Mouse (Mus musculus) spleen, postnatal 14 days (tissue): Measurements from ENCODE around the gene Lhx1.
A peak's percentile ranks its signal among the peaks of the same experiment; 100 is the strongest.

Source experiments
- DNase-seq, 2 experiments: peaks; one replicate each; pipeline ENCODE4 v3.0.0; 2021 to 2022; ENCODE audit warnings: low spot score in 2 of 2

Gene Lhx1

GRCm38 (mm10) chr11:84526451-84526850 is 1.1 kb upstream of the Lhx1 start:
- DNase-seq: no peak

- DNase-seq: no peak
Observed at GRCm38 (mm10) chr11:84524511-84525270, 644 bp downstream of the Lhx1 start.

- DNase-seq: no peak
Observed at GRCm38 (mm10) chr11:84523841-84524510, 1.4 kb downstream of the Lhx1 start.

GRCm38 (mm10) chr11:84523321-84523831 is 2.0 kb downstream of the Lhx1 start:
- DNase-seq: no peak

GRCm38 (mm10) chr11:84522577-84523320 is 2.6 kb downstream of the Lhx1 start:
- DNase-seq: no peak

GRCm38 (mm10) chr11:84521751-84522299 is 3.5 kb downstream of the Lhx1 start:
- no peak for DNase-seq

- DNase-seq: no peak
Observed at GRCm38 (mm10) chr11:84521071-84521390, 4.3 kb downstream of the Lhx1 start.

- no peak for DNase-seq
Observed at GRCm38 (mm10) chr11:84520269-84521070, 4.9 kb downstream of the Lhx1 start.

- DNase-seq: no peak
Observed at GRCm38 (mm10) chr11:84519576-84520268, 5.6 kb downstream of the Lhx1 start.

- no peak for DNase-seq
Observed at GRCm38 (mm10) chr11:84519036-84519435, 6.3 kb downstream of the Lhx1 start.

GRCm38 (mm10) chr11:84518261-84518660 is 7.1 kb downstream of the Lhx1 start:
- no peak for DNase-seq

GRCm38 (mm10) chr11:84517431-84517830 is 7.9 kb downstream of the Lhx1 start:
- DNase-seq: no peak

GRCm38 (mm10) chr11:84516501-84517240 is 8.7 kb downstream of the Lhx1 start:
- no peak for DNase-seq

- DNase-seq: peak; percentile 87 to 92
Observed at GRCm38 (mm10) chr11:84513171-84514116, 11.9 kb downstream of the Lhx1 start, which contains the start of gene Aatf. Gene Aatf, minus strand, starts transcription at chr11:84513522.

GRCm38 (mm10) chr11:84512031-84512430 is 13.3 kb downstream of the Lhx1 start:
- no peak for DNase-seq

- no peak for DNase-seq
Observed at GRCm38 (mm10) chr11:84504296-84504695, 21.0 kb downstream of the Lhx1 start.

- no peak for DNase-seq
Observed at GRCm38 (mm10) chr11:84497944-84498343, 27.4 kb downstream of the Lhx1 start.

- no peak for DNase-seq
Observed at GRCm38 (mm10) chr11:84496901-84497300, 28.4 kb downstream of the Lhx1 start.

GRCm38 (mm10) chr11:84495774-84496173 is 29.6 kb downstream of the Lhx1 start:
- no peak for DNase-seq
